Mouse (Mus musculus): ENCODE measurements around the gene Exosc2. TPM values are rescaled to one million over a fixed set of nuclear protein-coding genes. Genes with fewer than 3 reads are reported as not detected.
A peak's percentile ranks its signal among the peaks of the same experiment; 100 is the strongest.

The Exosc2 gene
- polyA plus RNA-seq, 1 experiment, result 71.3 TPM

DNA sequence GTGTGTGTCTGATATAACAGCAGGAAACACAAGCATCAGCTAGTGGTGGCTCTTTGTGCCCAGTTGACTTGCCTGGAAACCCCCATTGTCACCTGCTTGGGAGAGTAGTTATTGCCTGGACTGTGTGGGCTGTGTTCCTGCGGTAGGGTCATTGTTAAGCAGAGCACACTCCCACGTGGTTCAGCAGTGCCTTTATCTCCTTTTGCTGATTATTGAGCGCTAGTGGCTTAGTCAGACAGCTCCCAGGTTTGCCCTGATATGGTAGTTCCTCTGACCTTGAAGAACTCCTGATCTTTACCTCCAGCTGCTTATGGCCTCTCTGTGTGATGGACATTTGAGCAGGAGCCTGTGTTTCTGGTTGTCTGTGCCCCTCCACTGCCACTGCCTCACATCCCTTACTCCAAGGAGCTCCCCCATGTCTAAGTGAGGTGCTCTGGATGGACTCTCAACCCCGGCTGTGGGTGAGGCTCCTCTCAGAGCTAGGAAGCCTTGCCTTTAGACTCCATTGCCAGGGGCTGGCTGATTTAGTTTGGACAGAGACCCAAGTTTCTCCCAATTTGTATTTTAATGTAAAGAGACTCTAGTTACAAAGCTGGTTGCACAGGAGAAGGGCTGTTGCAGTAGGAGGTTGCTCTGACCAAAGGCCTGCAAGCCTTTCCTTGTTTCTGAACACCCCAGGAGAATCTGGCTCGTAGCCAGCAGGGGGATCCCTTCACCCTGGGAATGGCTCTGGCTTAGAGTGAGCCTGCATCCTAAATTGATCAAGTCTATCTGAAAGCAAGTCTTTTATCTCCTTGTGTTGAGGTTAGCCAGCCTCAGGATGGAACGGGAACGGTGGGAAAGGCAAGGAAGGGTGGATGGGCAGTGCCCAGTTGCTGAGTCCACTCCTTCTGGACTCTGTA, 30.3 kb downstream of the Exosc2 start:
- Histone ChIP-seq H3K4me3 (ENCODE audit: low read depth, low read length) (no peak overlapping the region), H3K9me3 (replicated peaks; ENCODE audit: control insufficient read depth, insufficient read depth, low read length, poor library complexity, severe bottlenecking) (no peaks in the 10 kb centered on the region), H3K27ac (ENCODE audit: insufficient read depth, low read length) (no peak overlapping the region), H3K9ac (ENCODE audit: low read depth, poor library complexity, severe bottlenecking) (no peak overlapping the region), H3K4me1 (ENCODE audit: control insufficient read depth, insufficient read depth, low read length) (no peaks in the 10 kb centered on the region), H3K36me3 (ENCODE audit: control insufficient read depth, insufficient read depth, low read length, poor library complexity, severe bottlenecking) (peaks cover 3% of the 10 kb centered on the region; the same call in 1 of the 2 replicates), H3K27me3 (ENCODE audit: control insufficient read depth, insufficient read depth, low read length, poor library complexity, severe bottlenecking) (no peaks in the 10 kb centered on the region)
- TF ChIP-seq EP300 (IDR thresholded peaks at IDR 0.05; ENCODE audit: insufficient read depth, low read depth, low read length) (no peak), CTCF (IDR thresholded peaks at IDR 0.05; ENCODE audit: low read depth, low read length) (peak; percentile 63)

DNA sequence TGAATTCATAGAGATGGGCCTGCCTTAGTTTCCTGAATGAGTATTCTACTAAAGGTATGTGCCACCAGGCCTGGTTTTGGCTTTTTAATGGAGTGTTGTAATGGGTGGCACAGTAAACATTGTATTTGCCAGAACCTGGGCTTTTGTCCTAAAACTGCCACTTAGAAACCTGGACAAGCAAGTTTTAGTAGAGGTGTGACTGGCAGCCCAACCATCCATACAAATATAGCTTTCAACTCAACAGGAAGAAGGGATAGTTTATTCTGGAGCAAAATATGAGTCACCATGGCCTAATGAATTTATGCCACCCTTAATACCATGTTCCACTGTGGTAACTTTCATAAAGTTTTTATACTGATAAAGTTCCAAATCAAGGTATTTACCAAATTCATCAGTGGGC, 32.7 kb downstream of the Exosc2 start:
- no peaks in the 10 kb centered on the region for H3K9me3 ChIP-seq (replicated peaks; ENCODE audit: control insufficient read depth, insufficient read depth, low read length, poor library complexity, severe bottlenecking)
- no peak overlapping the region for H3K9ac ChIP-seq (ENCODE audit: low read depth, poor library complexity, severe bottlenecking)
- no peaks in the 10 kb centered on the region for H3K4me1 ChIP-seq (ENCODE audit: control insufficient read depth, insufficient read depth, low read length)
- H3K4me3 ChIP-seq (ENCODE audit: low read depth, low read length), result no peak overlapping the region
- H3K27me3 ChIP-seq (ENCODE audit: control insufficient read depth, insufficient read depth, low read length, poor library complexity, severe bottlenecking), result no peaks in the 10 kb centered on the region
- no peak overlapping the region for H3K27ac ChIP-seq (ENCODE audit: insufficient read depth, low read length)
- no peaks in the 10 kb centered on the region for H3K36me3 ChIP-seq (ENCODE audit: control insufficient read depth, insufficient read depth, low read length, poor library complexity, severe bottlenecking)
- TF ChIP-seq POLR2A (IDR thresholded peaks at IDR 0.05; ENCODE audit: insufficient read depth, low read length) (no peak), EP300 (IDR thresholded peaks at IDR 0.05; ENCODE audit: insufficient read depth, low read depth, low read length) (no peak), CTCF (IDR thresholded peaks at IDR 0.05; ENCODE audit: low read depth, low read length) (no peak)

- H3K27ac ChIP-seq (ENCODE audit: insufficient read depth, low read length), result no peak overlapping the region
- TF ChIP-seq EP300 (IDR thresholded peaks at IDR 0.05; ENCODE audit: insufficient read depth, low read depth, low read length) (no peak), CTCF (IDR thresholded peaks at IDR 0.05; ENCODE audit: low read depth, low read length) (no peak), POLR2A (IDR thresholded peaks at IDR 0.05; ENCODE audit: insufficient read depth, low read length) (no peak)
- no peaks in the 10 kb centered on the region for H3K9me3 ChIP-seq (replicated peaks; ENCODE audit: control insufficient read depth, insufficient read depth, low read length, poor library complexity, severe bottlenecking)
- no peaks in the 10 kb centered on the region for H3K36me3 ChIP-seq (ENCODE audit: control insufficient read depth, insufficient read depth, low read length, poor library complexity, severe bottlenecking)
- no peaks in the 10 kb centered on the region for H3K27me3 ChIP-seq (ENCODE audit: control insufficient read depth, insufficient read depth, low read length, poor library complexity, severe bottlenecking)
- no peak overlapping the region for H3K4me3 ChIP-seq (ENCODE audit: low read depth, low read length)
- no peak overlapping the region for H3K9ac ChIP-seq (ENCODE audit: low read depth, poor library complexity, severe bottlenecking)
- no peaks in the 10 kb centered on the region for H3K4me1 ChIP-seq (ENCODE audit: control insufficient read depth, insufficient read depth, low read length)
Measured at GRCm38 (mm10) chr2:31705914-31706313, 35.4 kb downstream of the Exosc2 start.

GRCm38 (mm10) chr2:31706531-31706930, 36.0 kb downstream of the Exosc2 start:
- Histone ChIP-seq H3K9ac (ENCODE audit: low read depth, poor library complexity, severe bottlenecking) (no peak overlapping the region), H3K36me3 (ENCODE audit: control insufficient read depth, insufficient read depth, low read length, poor library complexity, severe bottlenecking) (no peaks in the 10 kb centered on the region), H3K27ac (ENCODE audit: insufficient read depth, low read length) (no peak overlapping the region), H3K4me3 (ENCODE audit: low read depth, low read length) (no peak overlapping the region), H3K27me3 (ENCODE audit: control insufficient read depth, insufficient read depth, low read length, poor library complexity, severe bottlenecking) (no peaks in the 10 kb centered on the region), H3K4me1 (ENCODE audit: control insufficient read depth, insufficient read depth, low read length) (no peaks in the 10 kb centered on the region), H3K9me3 (replicated peaks; ENCODE audit: control insufficient read depth, insufficient read depth, low read length, poor library complexity, severe bottlenecking) (no peaks in the 10 kb centered on the region)
- TF ChIP-seq EP300 (IDR thresholded peaks at IDR 0.05; ENCODE audit: insufficient read depth, low read depth, low read length), result no peak
- TF ChIP-seq CTCF (IDR thresholded peaks at IDR 0.05; ENCODE audit: low read depth, low read length), result no peak
- TF ChIP-seq POLR2A (IDR thresholded peaks at IDR 0.05; ENCODE audit: insufficient read depth, low read length), result no peak

GRCm38 (mm10) chr2:31712716-31713115, 42.2 kb downstream of the Exosc2 start:
- H3K27ac ChIP-seq (ENCODE audit: insufficient read depth, low read length), result no peak overlapping the region
- no peak for TF ChIP-seq CTCF (IDR thresholded peaks at IDR 0.05; ENCODE audit: low read depth, low read length)
- no peak for TF ChIP-seq EP300 (IDR thresholded peaks at IDR 0.05; ENCODE audit: insufficient read depth, low read depth, low read length)
- no peak for TF ChIP-seq POLR2A (IDR thresholded peaks at IDR 0.05; ENCODE audit: insufficient read depth, low read length)
- no peaks in the 10 kb centered on the region for H3K36me3 ChIP-seq (ENCODE audit: control insufficient read depth, insufficient read depth, low read length, poor library complexity, severe bottlenecking)
- no peaks in the 10 kb centered on the region for H3K9me3 ChIP-seq (replicated peaks; ENCODE audit: control insufficient read depth, insufficient read depth, low read length, poor library complexity, severe bottlenecking)
- no peaks in the 10 kb centered on the region for H3K27me3 ChIP-seq (ENCODE audit: control insufficient read depth, insufficient read depth, low read length, poor library complexity, severe bottlenecking)
- H3K9ac ChIP-seq (ENCODE audit: low read depth, poor library complexity, severe bottlenecking), result no peak overlapping the region
- no peak overlapping the region for H3K4me3 ChIP-seq (ENCODE audit: low read depth, low read length)
- no peaks in the 10 kb centered on the region for H3K4me1 ChIP-seq (ENCODE audit: control insufficient read depth, insufficient read depth, low read length)

GRCm38 (mm10) chr2:31713813-31714212, 43.3 kb downstream of the Exosc2 start:
- Histone ChIP-seq H3K9me3 (replicated peaks; ENCODE audit: control insufficient read depth, insufficient read depth, low read length, poor library complexity, severe bottlenecking) (no peaks in the 10 kb centered on the region), H3K4me3 (ENCODE audit: low read depth, low read length) (no peak overlapping the region), H3K27ac (ENCODE audit: insufficient read depth, low read length) (no peak overlapping the region), H3K9ac (ENCODE audit: low read depth, poor library complexity, severe bottlenecking) (no peak overlapping the region), H3K36me3 (ENCODE audit: control insufficient read depth, insufficient read depth, low read length, poor library complexity, severe bottlenecking) (no peaks in the 10 kb centered on the region), H3K4me1 (ENCODE audit: control insufficient read depth, insufficient read depth, low read length) (no peaks in the 10 kb centered on the region), H3K27me3 (ENCODE audit: control insufficient read depth, insufficient read depth, low read length, poor library complexity, severe bottlenecking) (no peaks in the 10 kb centered on the region)
- TF ChIP-seq EP300 (IDR thresholded peaks at IDR 0.05; ENCODE audit: insufficient read depth, low read depth, low read length) (no peak), POLR2A (IDR thresholded peaks at IDR 0.05; ENCODE audit: insufficient read depth, low read length) (no peak), CTCF (IDR thresholded peaks at IDR 0.05; ENCODE audit: low read depth, low read length) (no peak)

Data from ES-Bruce4 (cell line).